Mouse (Mus musculus): ENCODE data around the gene Phc2. TPM values are rescaled to one million over a fixed set of nuclear protein-coding genes. Genes with fewer than 3 reads are reported as not detected.

Phc2 gene
- total RNA-seq, 2 experiments from 2014 or later: 93.8 to 95.1 TPM

- peak in 1 of 2 experiments; percentile 53 for DNase-seq (ENCODE audit: extremely low spot score in 1 of 2, low spot score in 1 of 2)
Observed at GRCm38 (mm10) chr4:128688513-128688913, 34.0 kb downstream of the Phc2 start.

GRCm38 (mm10) chr4:128688976-128689375 is 34.5 kb downstream of the Phc2 start:
- peak in 1 of 2 experiments; percentile 35 for DNase-seq (ENCODE audit: extremely low spot score in 1 of 2, low spot score in 1 of 2)

- DNase-seq (ENCODE audit: extremely low spot score in 1 of 2, low spot score in 1 of 2): no peak
Observed at GRCm38 (mm10) chr4:128689739-128690304, 35.3 kb downstream of the Phc2 start.

- no peak for DNase-seq (ENCODE audit: extremely low spot score in 1 of 2, low spot score in 1 of 2)
Observed at GRCm38 (mm10) chr4:128691195-128691594, 36.7 kb downstream of the Phc2 start.

GRCm38 (mm10) chr4:128692149-128692925 is 37.8 kb downstream of the Phc2 start:
- no peak for DNase-seq (ENCODE audit: extremely low spot score in 1 of 2, low spot score in 1 of 2)

GRCm38 (mm10) chr4:128693207-128693606 is 38.7 kb downstream of the Phc2 start:
- DNase-seq (ENCODE audit: extremely low spot score in 1 of 2, low spot score in 1 of 2): no peak

- DNase-seq (ENCODE audit: extremely low spot score in 1 of 2, low spot score in 1 of 2): no peak
Observed at GRCm38 (mm10) chr4:128694315-128694714, 39.8 kb downstream of the Phc2 start.

GRCm38 (mm10) chr4:128695149-128695548 is 40.6 kb downstream of the Phc2 start:
- DNase-seq (ENCODE audit: extremely low spot score in 1 of 2, low spot score in 1 of 2): no peak

GRCm38 (mm10) chr4:128698011-128698861 is 43.7 kb downstream of the Phc2 start:
- no peak for DNase-seq (ENCODE audit: extremely low spot score in 1 of 2, low spot score in 1 of 2)

- no peak for DNase-seq (ENCODE audit: extremely low spot score in 1 of 2, low spot score in 1 of 2)
Observed at GRCm38 (mm10) chr4:128699916-128700315, 45.4 kb downstream of the Phc2 start.

GRCm38 (mm10) chr4:128700543-128700942 is 46.0 kb downstream of the Phc2 start:
- DNase-seq (ENCODE audit: extremely low spot score in 1 of 2, low spot score in 1 of 2): no peak

GRCm38 (mm10) chr4:128705138-128705720 is 50.7 kb downstream of the Phc2 start:
- DNase-seq (ENCODE audit: extremely low spot score in 1 of 2, low spot score in 1 of 2): no peak

- DNase-seq (ENCODE audit: extremely low spot score in 1 of 2, low spot score in 1 of 2): no peak
Observed at GRCm38 (mm10) chr4:128706626-128707025, 52.1 kb downstream of the Phc2 start.

GRCm38 (mm10) chr4:128707384-128707783 is 52.9 kb downstream of the Phc2 start:
- no peak for DNase-seq (ENCODE audit: extremely low spot score in 1 of 2, low spot score in 1 of 2)

GRCm38 (mm10) chr4:128709061-128709780 is 54.7 kb downstream of the Phc2 start:
- DNase-seq (ENCODE audit: extremely low spot score in 1 of 2, low spot score in 1 of 2): no peak

GRCm38 (mm10) chr4:128709781-128710166 is 55.3 kb downstream of the Phc2 start:
- DNase-seq (ENCODE audit: extremely low spot score in 1 of 2, low spot score in 1 of 2): no peak

GRCm38 (mm10) chr4:128710286-128710685 is 55.8 kb downstream of the Phc2 start:
- DNase-seq (ENCODE audit: extremely low spot score in 1 of 2, low spot score in 1 of 2): no peak

- no peak for DNase-seq (ENCODE audit: extremely low spot score in 1 of 2, low spot score in 1 of 2)
Observed at GRCm38 (mm10) chr4:128710800-128711199, 56.3 kb downstream of the Phc2 start.

- peak; percentile 77 to 90 for DNase-seq (ENCODE audit: extremely low spot score in 1 of 2, low spot score in 1 of 2)
Observed at GRCm38 (mm10) chr4:128711455-128712135, 57.1 kb downstream of the Phc2 start.

Measured in layer of hippocampus, postnatal 25 days (tissue).